Mouse (Mus musculus): ENCODE data around the gene Sema4a.
"Not testable (repeated sequence)": the region's sequence is repeated elsewhere in the genome, so short reads cannot be mapped to it uniquely, and the experiment has no call there.

The Sema4a gene

DNA sequence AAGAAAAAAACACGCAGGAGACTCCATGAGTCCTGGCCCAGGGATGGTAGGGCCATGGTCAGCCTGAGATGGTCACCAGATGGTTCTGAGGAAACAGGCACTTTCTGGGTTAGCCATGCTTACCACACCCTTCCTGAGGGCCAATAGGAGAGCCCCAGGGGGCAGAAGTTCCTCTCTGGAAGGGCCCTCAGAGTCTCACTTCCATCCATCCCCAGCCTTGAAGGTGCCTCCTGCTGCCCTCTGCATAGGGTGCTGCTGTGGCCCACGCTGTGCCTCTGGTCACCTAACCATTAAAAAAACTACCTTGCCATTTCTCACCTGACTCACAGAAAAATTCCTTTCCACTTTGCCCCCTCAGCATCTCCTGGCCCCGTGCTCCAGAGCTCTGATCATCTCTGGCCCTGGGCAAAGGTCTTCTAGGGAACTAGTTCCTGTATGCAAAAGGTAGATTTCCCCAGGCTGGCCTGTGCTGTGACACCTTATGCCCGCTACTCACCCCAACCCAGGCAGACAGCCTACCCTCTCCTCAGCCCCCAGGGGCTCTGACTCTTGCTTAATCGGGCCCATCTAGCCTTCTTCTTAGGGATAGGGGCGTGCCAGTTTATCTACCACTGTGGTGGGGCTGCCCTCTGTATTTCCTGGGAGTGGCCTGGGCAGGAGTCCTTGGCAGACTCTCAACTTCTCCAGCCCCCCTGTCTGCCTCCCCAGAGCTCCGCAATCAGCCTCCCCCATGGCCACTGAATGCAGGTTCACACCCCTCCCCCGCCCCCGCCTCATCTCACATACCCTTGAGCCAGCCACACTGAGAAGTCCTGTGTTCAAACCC is 6.0 kb downstream of the Sema4a start:
- DNase-seq = peak; percentile 66

DNA sequence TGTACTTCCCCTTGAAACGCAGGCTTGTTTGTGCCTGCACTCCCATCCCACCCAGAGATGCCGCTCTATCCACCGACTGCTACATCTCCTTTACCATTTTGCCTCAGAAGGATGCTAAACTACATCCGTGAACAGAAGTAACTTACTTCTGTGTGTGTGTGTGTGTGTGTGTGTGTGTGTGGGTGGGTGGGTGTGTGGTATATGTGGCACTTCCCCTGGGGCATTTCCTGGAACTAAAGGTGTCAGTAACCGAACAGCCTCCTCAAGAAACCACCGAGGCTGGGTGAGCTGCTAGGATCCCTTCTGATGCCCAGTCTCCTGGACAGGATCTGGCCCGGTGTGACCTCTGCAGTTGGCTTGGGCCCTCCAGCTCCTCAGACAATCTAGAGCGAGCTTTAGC is 7.0 kb downstream of the Sema4a start:
- no peak for DNase-seq

DNA sequence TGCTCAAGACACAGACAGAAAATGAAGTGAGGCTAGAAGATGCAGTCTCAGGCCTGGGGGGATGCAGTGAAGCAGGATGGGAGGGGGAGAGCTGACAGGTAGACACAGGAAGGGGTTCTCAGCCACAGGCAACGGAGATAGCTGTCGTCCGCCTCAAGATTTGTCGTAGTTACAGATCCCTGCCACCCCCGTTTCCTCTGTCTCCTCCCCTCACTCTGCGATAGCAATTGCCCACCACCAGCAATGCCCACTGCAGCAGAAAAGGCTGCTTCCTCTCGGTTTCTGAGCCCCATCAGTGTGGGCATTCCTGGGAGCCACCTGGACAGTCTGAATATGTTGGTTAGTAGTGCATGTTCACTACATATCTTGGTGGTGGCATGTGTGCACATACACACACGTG is 7.6 kb downstream of the Sema4a start:
- DNase-seq = no peak

DNA sequence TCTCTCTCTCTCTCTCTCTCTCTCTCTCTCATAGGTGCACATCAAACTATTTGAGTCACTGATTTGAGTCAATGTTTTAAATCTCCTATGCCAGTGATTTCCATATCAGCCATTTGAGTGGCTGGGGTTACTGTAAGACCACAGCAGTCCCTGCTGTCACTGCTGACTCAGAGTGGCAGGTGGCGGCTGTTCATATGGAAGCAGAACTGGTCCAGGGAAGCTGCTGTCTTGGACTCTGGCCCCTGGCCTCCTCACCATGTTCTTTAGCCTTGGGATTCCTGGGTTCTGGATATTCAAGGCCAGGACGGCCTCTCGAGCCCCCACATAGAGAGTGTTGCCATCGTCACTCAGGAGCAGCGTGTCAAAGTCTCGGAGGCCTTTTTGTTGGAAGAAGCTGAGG is 8.3 kb downstream of the Sema4a start:
- no peak for DNase-seq

DNA sequence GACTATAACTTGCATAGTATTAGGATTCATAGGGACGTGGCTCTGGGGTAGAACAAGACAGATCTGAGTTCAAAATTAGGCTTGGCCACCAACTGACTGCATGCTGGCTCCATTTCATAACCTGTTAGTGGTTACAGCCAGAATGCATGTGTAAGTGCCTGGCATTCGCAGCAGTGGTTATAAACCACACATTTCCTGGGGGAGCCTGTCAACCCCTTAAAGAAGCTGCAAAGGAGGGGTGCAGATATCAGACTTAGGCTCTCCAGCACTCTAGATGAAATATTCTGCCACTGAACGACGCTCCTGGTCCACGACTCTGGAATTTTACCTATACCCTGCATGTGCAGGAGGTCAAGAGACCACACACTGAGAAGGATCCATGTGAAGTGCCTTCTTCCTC is 8.7 kb downstream of the Sema4a start:
- DNase-seq = no peak

DNA sequence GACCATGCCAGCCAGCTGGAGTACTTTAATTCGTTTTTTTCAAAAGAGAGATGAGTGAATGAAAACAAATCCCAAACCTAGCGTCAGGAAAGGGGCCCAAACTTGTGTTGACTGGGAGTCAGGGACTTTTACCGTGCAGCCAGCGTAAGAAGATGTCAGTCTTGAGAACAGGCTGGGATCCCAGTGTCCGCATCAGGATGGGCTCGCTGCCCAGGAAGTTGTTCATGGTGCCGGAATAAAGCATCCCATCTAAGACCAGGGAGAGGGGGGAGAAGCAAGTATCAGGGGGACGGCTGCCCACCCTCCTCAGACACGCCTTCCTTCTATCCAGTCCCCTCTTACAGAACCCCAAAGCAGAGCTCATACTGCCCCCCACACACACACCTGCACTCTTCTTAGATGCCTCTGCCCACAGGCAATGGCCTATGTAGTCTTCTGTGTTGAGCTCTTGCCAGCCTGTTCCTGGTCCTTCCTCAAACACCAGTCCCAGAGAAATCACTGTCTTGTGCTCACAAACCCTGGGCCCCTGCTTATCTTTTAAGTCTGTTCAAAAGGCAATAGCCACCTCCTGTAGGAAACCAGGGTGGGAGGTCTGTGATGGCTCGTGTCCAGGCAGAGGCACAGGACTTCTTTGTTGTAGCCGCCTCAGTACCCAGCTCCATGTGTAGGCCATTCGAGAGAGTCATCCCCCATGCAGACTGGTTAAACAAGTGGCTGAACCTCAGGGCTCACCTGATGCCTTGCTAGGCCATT is 10.4 kb downstream of the Sema4a start:
- no peak for DNase-seq

DNA sequence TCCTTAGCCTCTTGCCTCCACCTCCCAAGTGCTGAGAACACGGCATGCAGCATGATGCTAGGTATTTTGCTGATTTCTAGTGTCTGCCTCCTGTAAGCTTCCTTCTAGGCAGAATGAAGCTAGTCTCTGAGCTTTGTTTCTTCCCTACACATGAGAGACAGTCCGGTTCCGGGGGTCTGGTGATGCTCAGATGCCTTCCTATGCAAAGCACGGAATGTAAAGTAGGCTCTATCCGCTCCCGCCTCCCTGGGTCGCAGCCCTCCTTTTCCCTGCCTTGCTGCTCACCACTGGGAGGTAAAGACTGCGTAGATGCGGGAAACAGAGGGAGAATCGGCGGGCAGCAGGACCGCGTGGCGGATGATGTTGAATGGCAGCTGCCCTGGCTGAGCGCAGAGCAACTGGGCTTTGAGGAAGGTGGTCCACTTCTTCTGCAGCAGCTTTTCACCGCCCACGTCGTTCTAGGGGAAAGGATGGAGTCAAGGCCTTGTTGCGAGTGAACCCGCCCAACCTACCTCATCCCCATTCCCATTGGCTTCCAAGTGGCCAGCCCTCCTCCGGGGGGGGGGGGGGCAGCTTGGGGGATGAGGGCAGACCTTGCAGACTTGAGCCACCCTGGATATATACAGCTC is 11.5 kb downstream of the Sema4a start:
- no peak for DNase-seq

DNA sequence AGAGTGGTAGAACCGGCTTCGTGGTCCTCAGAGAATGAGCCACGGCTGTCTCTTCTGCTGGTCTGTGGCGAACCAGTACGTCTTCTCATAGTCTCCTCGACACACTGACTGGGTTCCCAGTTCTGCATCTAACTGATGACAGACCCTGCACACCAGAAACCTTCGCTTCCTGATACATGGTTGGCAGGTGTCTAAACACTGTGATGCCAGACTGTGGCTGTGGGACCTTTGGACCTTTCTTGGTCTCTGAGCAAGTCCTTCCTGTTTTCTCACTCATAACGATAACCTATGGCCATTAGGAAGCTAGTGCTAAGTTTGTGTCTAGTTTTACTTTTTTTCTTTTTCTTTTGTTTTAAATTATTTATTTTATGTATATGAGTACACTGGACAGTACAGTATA is 12.5 kb downstream of the Sema4a start:
- no peak for DNase-seq

DNA sequence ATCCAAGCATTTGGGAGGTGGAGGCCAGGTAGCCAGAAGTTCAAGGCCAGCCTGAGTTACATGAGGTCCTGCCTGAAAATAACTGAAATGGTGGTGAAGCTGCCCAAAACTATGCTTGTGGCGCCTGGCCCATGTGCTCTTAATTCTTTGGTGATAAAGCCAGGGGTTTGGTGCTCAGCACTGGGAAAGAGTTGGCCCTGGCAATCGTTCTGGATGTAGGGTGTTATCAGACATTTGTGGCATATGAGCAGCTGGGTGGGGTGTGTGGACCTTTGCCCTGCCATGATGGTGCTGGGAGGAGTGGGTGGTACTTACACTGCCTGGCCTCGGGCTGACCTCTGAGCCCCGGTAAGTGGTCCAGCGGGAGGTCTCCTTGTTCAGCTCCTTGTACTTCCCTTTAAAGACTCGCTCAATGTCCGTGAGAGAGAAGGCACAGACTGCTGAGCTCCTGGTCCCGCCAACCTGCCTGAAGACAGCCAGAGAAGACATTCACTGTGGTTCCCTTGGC is 13.3 kb downstream of the Sema4a start:
- DNase-seq = no peak

DNA sequence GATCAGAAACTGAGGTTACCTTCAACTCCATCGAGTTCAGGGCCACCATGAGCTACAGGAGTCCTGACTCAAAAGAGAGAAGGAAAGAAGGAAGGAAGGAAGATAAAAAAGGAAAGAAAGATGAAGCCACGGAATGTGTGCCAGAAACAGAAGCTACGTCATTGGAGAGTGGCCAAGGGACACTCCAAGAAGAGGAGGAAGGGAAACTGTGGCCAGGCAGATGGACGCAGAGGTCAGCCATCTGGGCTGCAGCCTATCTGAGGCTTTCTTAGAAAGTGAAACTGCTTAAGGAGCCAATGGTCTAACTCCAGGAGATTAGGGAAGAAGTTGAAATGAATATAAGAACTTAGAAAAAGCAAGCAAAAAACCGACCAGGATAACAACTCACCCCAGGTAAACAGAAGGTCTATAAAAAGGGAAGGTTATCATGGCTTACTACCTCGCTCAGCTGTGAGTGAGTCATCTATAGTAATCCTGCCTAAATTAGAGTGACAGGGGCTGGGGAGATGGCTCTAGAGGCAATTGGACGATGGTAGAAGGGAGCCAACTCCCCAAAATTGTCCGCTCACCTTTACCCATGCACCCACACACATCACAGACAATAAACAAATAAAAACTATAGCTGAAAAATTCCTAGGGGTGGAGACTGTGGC is 14.4 kb downstream of the Sema4a start:
- no peak for DNase-seq

DNA sequence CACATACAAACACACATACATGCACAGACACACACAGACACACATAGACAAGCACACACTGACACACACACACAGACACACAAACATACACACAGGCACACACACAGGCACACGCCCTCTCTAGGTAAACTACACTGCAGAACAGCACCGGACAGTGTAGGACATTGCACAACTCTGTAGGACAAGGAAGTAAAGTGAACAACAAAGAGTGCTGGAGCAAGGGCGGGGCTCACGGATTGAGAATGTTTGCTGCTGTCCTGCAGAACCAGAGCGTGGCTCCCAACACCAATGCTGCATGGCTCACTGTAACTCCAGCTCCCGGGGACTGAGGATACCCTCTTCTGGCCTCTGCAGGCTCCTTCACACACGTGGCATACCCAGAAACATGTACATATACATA is 18.1 kb downstream of the Sema4a start:
- no peak for DNase-seq

DNA sequence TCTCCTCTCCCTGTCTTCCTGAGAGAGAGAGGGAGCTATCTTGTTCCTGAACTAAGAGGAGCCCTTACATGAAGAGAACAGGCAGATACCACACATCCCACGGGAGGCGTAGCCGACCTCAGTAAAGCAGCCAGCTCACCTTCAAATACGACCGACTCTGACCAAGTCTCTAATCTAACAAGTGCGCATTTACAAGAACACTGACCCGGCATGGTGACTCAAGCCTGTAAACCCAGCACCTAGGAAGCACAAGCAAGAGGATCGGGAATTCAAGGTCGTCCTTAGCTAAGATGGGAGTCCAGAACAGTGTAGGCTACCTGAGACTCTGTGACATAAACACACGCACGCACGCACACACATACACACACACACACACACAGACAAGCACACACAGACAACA is 18.5 kb downstream of the Sema4a start:
- no peak for DNase-seq

DNA sequence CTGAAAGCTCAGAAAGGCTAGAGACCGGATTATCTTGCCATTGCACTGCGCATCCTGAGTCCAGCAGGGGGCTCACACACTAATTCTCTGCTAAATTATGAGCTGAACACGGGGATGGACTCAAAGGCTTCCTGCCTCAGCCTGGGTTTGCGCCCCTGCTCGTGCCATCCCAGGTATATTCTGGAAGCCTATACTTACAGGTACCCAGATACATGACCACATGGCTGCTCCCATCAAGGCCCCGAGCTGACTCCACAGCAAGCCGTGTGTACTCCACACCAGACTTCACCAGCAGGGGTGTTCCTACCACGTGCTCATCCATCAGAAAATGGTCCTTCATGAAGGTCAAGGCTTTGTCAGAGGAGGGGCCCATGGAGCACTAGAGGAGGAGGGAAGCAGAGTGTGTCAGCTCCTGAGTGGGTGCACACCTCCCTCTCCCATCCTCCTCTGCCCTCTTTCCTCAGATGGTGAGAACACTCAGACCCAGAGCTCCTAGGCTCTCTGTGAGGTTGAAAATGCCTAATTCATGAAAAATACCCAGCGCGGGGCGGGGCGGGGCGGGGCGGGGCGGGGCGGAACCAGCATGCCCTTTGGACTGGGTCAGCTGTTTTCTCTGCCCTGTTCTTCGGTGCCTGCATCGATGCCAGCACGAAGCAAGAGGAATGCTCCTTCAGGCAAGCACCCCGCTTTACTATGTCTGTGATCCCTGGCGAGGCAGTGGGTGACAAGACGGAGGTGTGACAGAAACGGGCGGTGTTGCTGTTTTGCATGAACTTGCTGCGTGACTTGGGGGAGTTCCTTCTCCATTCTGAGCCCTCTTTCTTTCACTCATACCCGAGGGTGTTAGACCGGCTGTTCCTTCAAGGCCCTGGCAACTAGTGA is 20.2 kb downstream of the Sema4a start:
- DNase-seq = peak; percentile 67

DNA sequence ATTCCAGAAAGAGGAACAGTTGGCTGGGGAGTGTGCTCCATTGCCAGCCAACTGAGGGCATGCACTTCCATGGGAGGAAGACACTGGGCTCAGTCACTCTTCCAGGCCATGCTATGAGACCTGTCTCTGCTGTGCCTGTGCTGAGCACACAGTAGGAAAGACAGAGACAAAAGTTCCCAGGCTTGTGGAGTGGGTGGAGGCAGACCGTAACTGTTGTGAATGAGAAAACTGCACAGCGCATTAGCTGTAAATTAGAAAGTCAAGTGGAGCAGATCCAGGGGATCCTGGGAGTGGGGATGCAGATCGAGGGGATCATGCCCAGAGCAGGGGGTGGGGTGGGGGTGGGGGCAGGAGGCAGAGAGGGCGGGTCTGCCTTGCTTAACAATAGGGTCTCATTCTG is 21.4 kb downstream of the Sema4a start:
- DNase-seq = no peak

DNA sequence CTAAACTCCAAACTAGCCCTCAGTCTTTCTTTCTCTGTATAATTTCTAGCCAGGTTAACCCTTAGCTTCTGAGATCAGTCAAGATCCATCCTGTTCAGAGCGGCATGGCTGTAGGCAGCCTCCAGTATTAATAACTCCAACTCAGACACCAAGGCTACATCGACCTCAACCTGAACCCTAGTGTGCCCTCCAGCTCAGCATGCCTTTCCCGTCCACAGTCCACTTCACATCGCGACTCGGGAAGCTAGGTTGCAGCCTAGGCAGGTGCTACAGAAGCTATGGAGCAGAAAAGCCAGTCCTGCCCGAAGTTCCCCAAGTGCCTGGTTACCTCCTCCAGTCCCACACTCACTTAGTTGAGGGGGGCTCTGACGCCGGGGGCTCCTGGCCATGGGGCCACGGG is 23.5 kb downstream of the Sema4a start:
- no peak for DNase-seq

DNA sequence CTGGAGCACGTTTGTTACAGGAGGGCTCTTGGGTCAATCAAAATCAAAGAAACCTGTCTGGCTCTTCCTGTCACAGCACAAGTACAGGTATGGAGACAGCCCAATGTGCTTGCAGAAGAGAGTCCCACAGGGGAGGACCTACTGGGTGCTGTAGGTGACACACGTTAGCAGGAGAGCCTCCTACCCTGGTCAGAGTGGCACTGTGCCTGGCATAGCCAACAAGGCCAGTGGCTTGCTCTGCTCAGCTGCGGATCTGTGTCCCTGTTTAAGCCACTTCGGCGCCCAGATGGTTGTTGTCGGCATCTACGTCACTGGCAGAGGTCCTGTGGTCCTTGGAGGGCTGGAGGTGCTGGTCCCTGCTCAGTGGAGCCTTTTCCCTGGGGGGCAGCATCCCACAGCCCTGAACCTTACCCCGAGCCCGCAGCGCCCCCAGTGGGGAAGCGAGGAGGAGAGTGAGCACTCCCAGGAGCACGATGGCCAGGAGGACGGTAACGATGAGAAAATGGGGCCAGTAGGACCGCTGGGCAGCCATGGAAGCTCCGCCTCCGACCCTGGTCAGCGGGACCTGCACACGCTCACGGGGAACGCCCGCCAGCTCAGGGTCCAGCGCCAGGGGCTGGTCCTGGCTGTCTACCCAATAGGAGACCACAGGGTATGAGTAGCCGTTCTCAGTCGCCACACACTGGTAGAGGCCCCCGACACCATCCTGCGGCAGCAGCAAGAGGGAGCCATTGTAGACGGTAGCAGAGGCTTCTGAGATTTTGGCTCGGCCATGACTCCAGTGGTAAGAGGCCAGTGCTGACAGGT is 24.4 kb downstream of the Sema4a start:
- no peak for DNase-seq

DNA sequence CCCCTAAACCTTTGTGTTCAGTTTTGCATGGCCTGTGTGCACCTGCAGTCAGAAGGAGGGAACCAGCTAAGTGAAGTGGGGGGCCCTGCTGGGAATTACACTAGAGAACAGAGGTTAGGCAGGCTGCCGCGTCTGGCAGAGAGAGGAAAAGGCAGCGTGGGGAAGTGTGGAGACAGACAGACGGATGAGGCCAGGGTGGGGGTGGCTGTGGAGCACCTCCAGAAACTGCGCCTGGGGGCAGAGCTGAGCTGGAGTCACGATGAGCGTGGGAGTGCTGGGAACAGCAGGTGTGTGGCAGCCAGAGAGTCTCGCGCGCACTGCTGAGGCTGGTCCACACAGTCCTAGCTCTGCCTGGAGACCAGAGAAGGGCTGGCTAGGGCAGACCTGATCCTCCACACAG is 25.5 kb downstream of the Sema4a start:
- no peak for DNase-seq

DNA sequence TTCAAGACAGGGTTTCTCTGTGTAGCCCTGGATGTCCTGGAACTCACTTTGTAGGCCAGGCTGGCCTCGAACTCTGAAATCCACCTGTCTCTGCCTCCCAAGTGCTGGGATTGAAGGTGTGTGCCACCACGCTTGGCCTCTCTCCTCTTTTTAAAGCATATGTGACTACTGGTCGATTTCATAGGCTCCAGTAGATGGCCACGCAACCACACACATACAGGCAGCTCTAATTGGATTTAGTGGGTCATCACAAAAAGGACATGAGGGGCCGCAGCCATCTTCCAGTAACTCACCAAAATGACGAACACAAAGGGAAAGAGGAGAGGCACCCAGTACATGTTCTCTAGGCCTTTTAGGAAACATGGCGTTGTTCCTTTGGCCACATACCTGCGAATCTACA is 32.3 kb downstream of the Sema4a start:
- DNase-seq = not testable (repeated sequence)

DNA sequence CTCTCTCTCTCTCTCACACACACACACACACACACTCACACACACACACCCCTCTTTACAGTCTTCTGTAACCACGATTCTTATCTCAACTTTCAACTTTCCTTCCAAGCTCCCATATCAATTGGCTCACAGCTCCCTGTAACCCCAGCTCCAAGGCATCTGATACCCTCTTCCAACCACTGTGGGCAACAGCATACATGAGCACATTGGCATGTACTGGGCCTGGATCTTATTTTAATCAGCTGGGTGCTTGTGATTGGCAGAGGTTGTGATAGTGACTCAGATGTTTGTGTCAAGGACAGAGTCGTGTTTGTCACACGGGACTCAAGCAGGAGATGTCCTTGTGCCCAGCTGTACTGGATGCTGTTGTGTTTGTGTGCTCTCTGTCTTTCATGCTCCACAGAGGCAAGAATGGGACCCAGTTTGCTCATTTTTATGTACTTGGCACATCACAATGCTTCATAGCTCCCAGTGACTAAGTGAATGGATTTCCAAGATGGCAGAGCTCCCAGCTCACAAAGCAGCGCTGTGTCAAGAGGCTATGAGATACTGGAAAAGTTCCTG is 33.6 kb downstream of the Sema4a start:
- DNase-seq = no peak

DNA sequence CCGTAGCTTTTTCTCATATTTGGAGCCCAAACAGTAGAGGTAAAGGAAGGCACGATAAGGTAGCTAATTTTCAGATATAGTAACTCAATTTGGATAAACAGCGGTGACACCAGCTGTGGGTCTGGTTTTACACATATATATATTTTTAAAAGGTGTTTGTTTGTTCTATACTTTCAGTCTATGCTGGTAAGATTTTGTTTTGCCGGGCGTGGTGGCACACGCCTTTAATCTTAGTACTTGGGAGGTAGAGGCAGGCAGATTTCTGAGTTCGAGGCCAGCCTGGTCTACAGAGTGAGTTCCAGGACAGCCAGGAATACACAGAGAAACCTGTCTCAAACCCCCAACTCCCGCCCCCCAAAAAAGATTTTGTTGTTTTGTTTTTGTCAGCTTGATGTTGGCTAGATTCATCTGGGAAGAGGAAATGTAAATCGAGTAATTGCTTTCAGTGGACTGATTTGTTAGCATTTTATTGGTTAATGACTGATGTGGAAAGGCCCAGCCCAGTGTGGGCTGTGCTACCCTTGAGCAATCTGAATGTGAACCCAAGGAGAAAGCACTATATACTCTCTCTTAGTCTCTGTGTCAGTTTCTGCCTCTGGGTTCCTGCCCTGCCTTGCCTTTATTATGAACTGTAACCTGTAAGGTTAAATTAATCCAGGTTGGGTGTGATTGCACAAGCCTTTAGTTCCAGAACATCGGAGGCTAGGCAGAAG is 35.1 kb downstream of the Sema4a start:
- DNase-seq = no peak
